Mouse (Mus musculus) forebrain, embryonic 16.5 days (tissue): ENCODE data around the gene Fkbp5. TPM values are rescaled to one million over a fixed set of nuclear protein-coding genes. Genes with fewer than 3 reads are reported as not detected.
A peak's percentile ranks its signal among the peaks of the same experiment; 100 is the strongest.

Experiments
- ATAC-seq: fragments of 200-750 bp; cut with Nextera tagmentation; 2 replicates; pipeline ENCODE4 v1.8.0; 2017; ENCODE audit warnings: mild to moderate bottlenecking, moderate library complexity
- H3K27ac ChIP-seq: fragments of 300-500 bp; sonication (generic); 2 replicates; pipeline ENCODE4 v1.5.1; 2014; ENCODE audit warnings: low read length, control low read depth
- H3K27me3 ChIP-seq: fragments of 300-500 bp; sonication (generic); replicated peaks from 2 replicates; pipeline ENCODE4 v1.6.1; 2014; ENCODE audit warnings: low read length; ENCODE audit not compliant: control insufficient read depth, insufficient read depth
- H3K36me3 ChIP-seq: fragments of 300-500 bp; sonication (generic); 2 replicates; pipeline ENCODE4 v1.6.1; 2014; ENCODE audit not compliant: control insufficient read depth, insufficient read depth
- H3K4me1 ChIP-seq: fragments of 300-500 bp; sonication (generic); replicated peaks from 2 replicates; pipeline ENCODE4 v1.6.1; 2014; ENCODE audit warnings: low read length; ENCODE audit not compliant: control insufficient read depth, insufficient read depth
- H3K4me2 ChIP-seq: fragments of 300-500 bp; sonication (generic); 2 replicates; pipeline ENCODE4 v1.6.1; 2014; ENCODE audit warnings: mild to moderate bottlenecking, low read length, control low read depth
- H3K4me3 ChIP-seq: fragments of 300-500 bp; sonication (generic); replicated peaks from 2 replicates; pipeline ENCODE4 v1.5.1; 2014; ENCODE audit warnings: mild to moderate bottlenecking, low read length, control low read depth
- H3K9ac ChIP-seq: fragments of 300-500 bp; sonication (generic); replicated peaks from 2 replicates; pipeline ENCODE4 v1.6.1; 2014; ENCODE audit warnings: low read depth, low read length, control low read depth
- H3K9me3 ChIP-seq: fragments of 300-500 bp; sonication (generic); 2 replicates; pipeline ENCODE4 v1.6.1; 2016; ENCODE audit warnings: low read length; ENCODE audit not compliant: control insufficient read depth
- WGBS: fragments of 180-500 bp; shearing (Covaris S2); extraction: QIAGEN DNeasy Blood & Tissue Kit; methylation state at CpG from one replicate; pipeline ENCODE4 v1.1.7; 2014; 5-methylcytosine and 5-hydroxymethylcytosine counted together
- polyA plus RNA-seq: library from polyadenylated mRNA; unstranded; fragments of >200 nt; fragmentation: Nextera tagmentation; extraction: Ambion mirVana; gene quantifications from 2 replicates; pipeline ENCODE4 v1.2.1, GENCODE M21; 2015

Fkbp5 gene
- polyA plus RNA-seq, 1 experiment from 2014 or later = 39.3 TPM

GRCm38 (mm10) chr17:28511616-28512541, 5.4 kb downstream of the Fkbp5 start:
- no peak overlapping the region for H3K4me2 ChIP-seq
- ATAC-seq = no peak
- WGBS = 37% methylated on average over 9 of the region's 9 CpGs
- H3K36me3 ChIP-seq = no peaks in the 10 kb centered on the region
- H3K27me3 ChIP-seq = peaks cover 3% of the 10 kb centered on the region; the same call in 1 of the 2 replicates
- no peak overlapping the region for H3K9ac ChIP-seq
- H3K4me3 ChIP-seq = no peak overlapping the region
- no peaks in the 10 kb centered on the region for H3K9me3 ChIP-seq
- H3K4me1 ChIP-seq = peaks cover 5% of the 10 kb centered on the region; the same call in 1 of the 2 replicates
- H3K27ac ChIP-seq = no peak overlapping the region

DNA sequence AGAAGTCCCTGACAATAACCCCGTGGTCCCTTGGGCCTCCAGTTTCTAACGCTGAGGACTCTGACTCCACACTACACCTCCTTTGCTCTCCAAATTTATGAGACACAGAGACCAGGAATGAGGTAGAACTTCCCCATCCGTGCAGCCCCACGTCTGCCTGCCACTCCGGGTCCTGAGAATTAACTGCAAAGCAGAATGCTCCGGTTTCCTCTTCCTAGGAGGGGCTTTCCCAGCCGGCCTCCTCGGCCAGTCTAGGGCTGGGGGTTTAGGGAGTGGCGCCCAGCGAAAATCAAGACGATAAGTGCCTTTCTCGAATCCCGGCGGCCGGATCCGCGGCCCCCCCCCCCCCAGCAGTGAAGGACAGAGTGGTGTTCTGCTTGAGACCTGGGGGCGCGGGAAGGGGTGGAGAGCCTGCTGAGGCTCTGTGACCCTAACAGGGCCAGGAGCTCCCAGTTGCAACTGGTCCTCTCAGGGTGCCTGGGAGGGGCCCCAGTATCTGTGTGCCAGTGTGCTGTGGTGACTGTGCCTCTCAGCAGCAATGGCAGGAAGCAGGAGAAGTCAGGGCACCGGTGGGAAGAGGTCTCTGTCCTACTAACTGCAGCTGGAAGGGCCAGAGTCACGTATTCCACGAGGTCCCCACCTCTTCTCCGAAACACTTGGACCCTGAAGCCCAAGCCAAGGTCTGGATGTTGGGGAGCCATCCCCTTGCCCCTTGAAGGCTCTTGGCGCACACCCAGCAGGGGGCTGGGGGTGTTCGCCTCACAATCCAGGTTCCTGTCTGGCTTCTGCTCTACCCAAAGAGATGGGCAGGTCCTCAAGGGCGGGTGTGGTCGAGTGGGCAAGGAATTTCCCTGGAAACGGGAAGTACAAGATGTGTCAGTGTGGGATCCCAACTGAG, 6.6 kb downstream of the Fkbp5 start:
- Histone ChIP-seq H3K4me3 (no peak overlapping the region), H3K36me3 (no peaks in the 10 kb centered on the region), H3K9me3 (no peaks in the 10 kb centered on the region), H3K4me2 (peak overlapping the region; percentile 6; the same call in 1 of the 2 replicates), H3K4me1 (peaks cover 5% of the 10 kb centered on the region; the same call in 1 of the 2 replicates), H3K27ac (no peak overlapping the region), H3K9ac (0 out of 2 replicates have a peak overlapping the region, but pooled peaks have one; percentile 10), H3K27me3 (peaks cover 3% of the 10 kb centered on the region; the same call in 1 of the 2 replicates)
- no peak for ATAC-seq
- WGBS = 9% methylated on average over 28 of the region's 28 CpGs

GRCm38 (mm10) chr17:28507496-28507895, 9.8 kb downstream of the Fkbp5 start:
- Histone ChIP-seq H3K9me3 (no peaks in the 10 kb centered on the region), H3K9ac (no peak overlapping the region), H3K36me3 (no peaks in the 10 kb centered on the region), H3K4me1 (0 out of 2 replicates have a peak, but pooled peaks cover 5% of the 10 kb centered on the region), H3K4me2 (no peak overlapping the region), H3K27me3 (peaks cover 3% of the 10 kb centered on the region; the same call in 1 of the 2 replicates), H3K27ac (no peak overlapping the region), H3K4me3 (no peak overlapping the region)
- no peak for ATAC-seq
- WGBS = 30% methylated on average over 5 of the region's 5 CpGs

- 23% methylated on average over 5 of the region's 5 CpGs for WGBS
- no peak overlapping the region for H3K27ac ChIP-seq
- H3K9me3 ChIP-seq = no peaks in the 10 kb centered on the region
- no peak overlapping the region for H3K9ac ChIP-seq
- H3K27me3 ChIP-seq = peaks cover 3% of the 10 kb centered on the region; the same call in 1 of the 2 replicates
- no peak overlapping the region for H3K4me2 ChIP-seq
- H3K36me3 ChIP-seq = no peaks in the 10 kb centered on the region
- no peak overlapping the region for H3K4me3 ChIP-seq
- ATAC-seq = no peak
- 0 out of 2 replicates have a peak, but pooled peaks cover 5% of the 10 kb centered on the region for H3K4me1 ChIP-seq
These were observed 10.4 kb downstream of the Fkbp5 start for GRCm38 (mm10) chr17:28506895-28507294.

DNA sequence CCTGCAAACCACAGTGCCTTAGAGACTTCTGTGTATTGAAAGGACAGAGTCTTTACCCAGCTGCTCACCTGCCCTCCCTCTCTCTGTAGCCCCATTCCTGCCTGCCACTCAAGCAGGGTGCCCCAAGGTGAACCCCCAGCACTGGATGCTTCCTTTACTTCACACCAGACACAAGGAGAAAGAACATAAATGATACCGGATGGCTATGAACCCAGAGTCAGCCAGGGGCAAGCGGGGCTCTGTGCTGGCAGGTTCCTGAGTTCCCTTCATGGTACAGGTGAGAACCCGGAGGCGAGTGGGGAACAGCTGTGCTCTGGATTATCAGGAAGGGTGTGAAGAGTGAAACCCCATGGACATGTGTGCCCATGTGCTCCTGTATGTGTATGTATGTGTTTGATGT, 11.7 kb downstream of the Fkbp5 start:
- no peak overlapping the region for H3K9ac ChIP-seq
- 89% methylated on average over 4 of the region's 4 CpGs for WGBS

DNA sequence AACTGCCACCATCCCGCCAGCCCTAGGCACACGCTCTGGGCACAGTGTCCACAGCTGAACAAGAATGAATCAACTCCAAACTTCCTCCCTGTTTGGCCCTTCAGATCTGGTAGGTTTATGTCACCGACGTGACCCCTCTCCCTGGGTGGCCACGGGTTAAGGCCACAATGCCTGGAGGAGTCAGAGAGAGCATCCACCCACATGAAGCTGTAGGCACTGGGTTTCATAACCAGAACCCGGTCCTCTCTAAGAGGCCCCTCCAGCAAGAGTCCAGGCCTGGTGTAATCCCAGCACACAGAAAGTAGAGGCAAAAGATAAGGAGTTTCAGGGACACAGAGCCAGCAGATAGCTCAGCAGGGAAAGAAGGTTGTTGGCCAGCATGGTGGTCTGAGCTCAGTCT, 13.1 kb downstream of the Fkbp5 start:
- WGBS = 83% methylated on average over 6 of the region's 6 CpGs
- H3K9me3 ChIP-seq = no peaks in the 10 kb centered on the region
- no peak overlapping the region for H3K4me3 ChIP-seq
- H3K27ac ChIP-seq = no peak overlapping the region
- no peak overlapping the region for H3K4me2 ChIP-seq
- H3K4me1 ChIP-seq = no peaks in the 10 kb centered on the region
- H3K27me3 ChIP-seq = no peaks in the 10 kb centered on the region
- no peak for ATAC-seq
- no peaks in the 10 kb centered on the region for H3K36me3 ChIP-seq
- H3K9ac ChIP-seq = no peak overlapping the region

More for the DNA sequence above, 11.7 kb downstream of the Fkbp5 start:
- ATAC-seq = no peak
- Histone ChIP-seq H3K4me1 (no peaks in the 10 kb centered on the region), H3K36me3 (no peaks in the 10 kb centered on the region), H3K9me3 (no peaks in the 10 kb centered on the region), H3K4me2 (no peak overlapping the region), H3K27me3 (no peaks in the 10 kb centered on the region), H3K27ac (no peak overlapping the region), H3K4me3 (no peak overlapping the region)

- 71% methylated on average over 7 of the region's 7 CpGs for WGBS
- Histone ChIP-seq H3K9me3 (no peaks in the 10 kb centered on the region), H3K4me2 (no peak overlapping the region), H3K4me3 (no peak overlapping the region), H3K36me3 (no peaks in the 10 kb centered on the region), H3K27ac (no peak overlapping the region), H3K9ac (no peak overlapping the region), H3K27me3 (no peaks in the 10 kb centered on the region), H3K4me1 (no peaks in the 10 kb centered on the region)
- ATAC-seq = no peak
These were observed 15.0 kb downstream of the Fkbp5 start for GRCm38 (mm10) chr17:28502196-28502821.

- Histone ChIP-seq H3K27ac (no peak overlapping the region), H3K9ac (no peak overlapping the region), H3K4me2 (no peak overlapping the region), H3K36me3 (no peaks in the 10 kb centered on the region), H3K4me3 (no peak overlapping the region), H3K4me1 (no peaks in the 10 kb centered on the region), H3K27me3 (no peaks in the 10 kb centered on the region), H3K9me3 (no peaks in the 10 kb centered on the region)
- no peak for ATAC-seq
- 65% methylated on average over 3 of the region's 3 CpGs for WGBS
These were observed 16.9 kb downstream of the Fkbp5 start for GRCm38 (mm10) chr17:28500465-28500864.
